Mouse (Mus musculus): ENCODE measurements around the gene Igbp1. TPM values are rescaled to one million over a fixed set of nuclear protein-coding genes. Genes with fewer than 3 reads are reported as not detected.

The Igbp1 gene
- 36.2 and 38.3 TPM in 2 replicates for polyA plus RNA-seq (2015; fragmentation: Nextera tagmentation; extraction: Ambion mirVana)

GRCm38 (mm10) chrX:100494068-100494978 is at the start of gene Igbp1:
Gene Igbp1 (plus strand): TSS chrX:100494291.
- Histone ChIP-seq H3K9me3 (replicated peaks) (no peaks in the 10 kb centered on the region), H3K4me1 (no peaks in the 10 kb centered on the region), H3K27me3 (peaks cover 4% of the 10 kb centered on the region; the same call in 1 of the 2 replicates), H3K27ac (replicated peaks) (peak within 1 kb of the TSS; percentile 70), H3K36me3 (no peaks in the 10 kb centered on the region), H3K9ac (peak within 1 kb of the TSS; percentile 41), H3K4me3 (replicated peaks) (peak within 1 kb of the TSS; percentile 57), H3K4me2 (replicated peaks) (peak within 1 kb of the TSS; percentile 54)
- 20% methylated on average over 32 of the region's 32 CpGs for WGBS
- ATAC-seq (ENCODE audit: insufficient number of reproducible peaks, low FRiP score, low TSS enrichment, low read depth): peak; percentile 91

DNA sequence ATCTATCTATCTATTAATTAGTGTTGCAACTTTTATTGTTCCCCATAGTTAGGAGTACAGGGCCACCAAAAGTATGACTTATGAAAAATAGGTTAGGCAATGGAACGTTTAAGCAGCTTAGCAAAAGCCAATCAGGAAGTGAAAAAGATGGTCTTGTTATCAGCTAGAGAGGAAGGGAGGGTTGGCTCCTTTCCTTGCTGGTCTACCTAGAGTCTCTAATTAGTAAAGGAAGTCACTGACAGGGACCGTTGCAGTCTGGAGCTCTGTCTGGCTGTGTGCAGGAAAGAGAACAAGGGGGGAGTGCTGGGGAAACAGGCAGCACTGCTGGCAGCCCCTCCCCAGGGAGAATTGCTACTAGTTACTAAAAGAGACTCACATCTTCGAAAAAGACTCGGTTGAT is 26.0 kb upstream of the Igbp1 start:
- Histone ChIP-seq H3K4me1 (no peaks in the 10 kb centered on the region), H3K36me3 (no peaks in the 10 kb centered on the region), H3K4me3 (replicated peaks) (no peak overlapping the region), H3K4me2 (replicated peaks) (no peak overlapping the region), H3K27me3 (0 out of 2 replicates have a peak, but pooled peaks cover 4% of the 10 kb centered on the region), H3K9ac (no peak overlapping the region), H3K9me3 (replicated peaks) (no peaks in the 10 kb centered on the region), H3K27ac (replicated peaks) (no peak overlapping the region)
- WGBS: 62% methylated on average over 4 of the region's 4 CpGs
- ATAC-seq (ENCODE audit: insufficient number of reproducible peaks, low FRiP score, low TSS enrichment, low read depth): no peak

GRCm38 (mm10) chrX:100470126-100470525 is 24.0 kb upstream of the Igbp1 start:
- 79% methylated on average over 3 of the region's 3 CpGs for WGBS
- no peaks in the 10 kb centered on the region for H3K4me1 ChIP-seq
- no peak overlapping the region for H3K9ac ChIP-seq
- 0 out of 2 replicates have a peak, but pooled peaks cover 7% of the 10 kb centered on the region for H3K27me3 ChIP-seq
- no peak overlapping the region for H3K4me2 ChIP-seq (replicated peaks)
- H3K4me3 ChIP-seq (replicated peaks): no peak overlapping the region
- ATAC-seq (ENCODE audit: insufficient number of reproducible peaks, low FRiP score, low TSS enrichment, low read depth): no peak
- H3K27ac ChIP-seq (replicated peaks): no peak overlapping the region
- H3K36me3 ChIP-seq: no peaks in the 10 kb centered on the region
- H3K9me3 ChIP-seq (replicated peaks): no peaks in the 10 kb centered on the region

DNA sequence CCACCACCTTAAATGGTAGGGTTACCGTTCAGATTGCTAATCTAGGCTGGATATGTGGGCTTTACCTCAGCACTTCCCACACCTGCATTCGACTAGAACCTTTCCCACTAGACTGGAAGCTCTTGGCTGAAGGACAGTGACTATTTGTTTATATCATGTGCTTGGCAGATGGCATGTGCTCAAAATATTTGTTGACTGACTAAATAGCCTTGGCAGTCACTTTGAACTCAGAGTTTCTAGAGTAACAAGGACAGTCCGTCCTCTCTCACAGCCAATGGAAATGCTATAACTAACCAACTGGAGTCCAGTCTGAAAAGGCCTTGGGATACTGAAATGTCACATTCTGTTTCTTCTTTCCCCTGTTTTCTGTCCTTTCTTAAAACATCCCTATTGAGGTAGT is 22.6 kb upstream of the Igbp1 start:
- ATAC-seq (ENCODE audit: insufficient number of reproducible peaks, low FRiP score, low TSS enrichment, low read depth): no peak
- Histone ChIP-seq H3K27me3 (peaks cover 9% of the 10 kb centered on the region; the same call in 1 of the 2 replicates), H3K36me3 (no peaks in the 10 kb centered on the region), H3K27ac (replicated peaks) (no peak overlapping the region), H3K9ac (no peak overlapping the region), H3K4me1 (no peaks in the 10 kb centered on the region), H3K4me3 (replicated peaks) (no peak overlapping the region), H3K9me3 (replicated peaks) (no peaks in the 10 kb centered on the region), H3K4me2 (replicated peaks) (no peak overlapping the region)
- WGBS: 71% methylated on average over 3 of the region's 3 CpGs

DNA sequence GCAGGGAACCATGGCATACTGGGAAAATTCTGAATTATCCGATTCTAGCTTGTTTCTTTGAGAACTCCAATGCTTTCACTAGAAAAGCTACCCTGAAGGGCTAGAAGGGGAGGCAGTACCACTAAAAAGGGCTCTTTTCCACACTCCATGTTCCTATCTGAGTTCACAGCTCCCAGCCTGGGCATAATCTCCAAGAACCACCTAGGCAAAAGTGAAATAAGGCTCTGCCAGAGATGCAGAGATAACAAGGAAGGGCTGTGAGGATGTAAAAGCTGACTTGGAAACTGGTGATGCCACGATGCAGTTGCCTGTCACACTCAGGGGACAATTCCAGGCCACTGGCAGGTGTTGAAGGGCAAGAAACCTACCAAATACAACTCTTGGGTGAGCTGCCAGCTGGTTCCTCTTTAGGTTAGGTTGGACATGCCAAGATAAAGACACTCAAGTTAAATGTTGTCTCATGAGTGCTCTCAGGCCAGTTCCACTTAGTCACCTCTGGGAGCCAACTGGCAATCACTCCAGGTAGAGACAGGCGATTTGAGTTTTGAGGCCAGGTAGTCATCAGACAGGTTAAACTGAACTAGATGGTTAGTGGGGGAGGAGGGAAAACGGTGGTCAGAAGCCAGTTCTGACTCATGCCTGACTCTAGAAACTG is 18.4 kb upstream of the Igbp1 start:
- no peak for ATAC-seq (ENCODE audit: insufficient number of reproducible peaks, low FRiP score, low TSS enrichment, low read depth)
- no peaks in the 10 kb centered on the region for H3K36me3 ChIP-seq
- no peak overlapping the region for H3K9ac ChIP-seq
- no peak overlapping the region for H3K27ac ChIP-seq (replicated peaks)
- H3K4me2 ChIP-seq (replicated peaks): no peak overlapping the region
- H3K4me1 ChIP-seq: no peaks in the 10 kb centered on the region
- peaks cover 8% of the 10 kb centered on the region; the same call in 1 of the 2 replicates for H3K27me3 ChIP-seq
- WGBS: 68% methylated on average over 4 of the region's 4 CpGs
- H3K9me3 ChIP-seq (replicated peaks): no peaks in the 10 kb centered on the region
- no peak overlapping the region for H3K4me3 ChIP-seq (replicated peaks)

DNA sequence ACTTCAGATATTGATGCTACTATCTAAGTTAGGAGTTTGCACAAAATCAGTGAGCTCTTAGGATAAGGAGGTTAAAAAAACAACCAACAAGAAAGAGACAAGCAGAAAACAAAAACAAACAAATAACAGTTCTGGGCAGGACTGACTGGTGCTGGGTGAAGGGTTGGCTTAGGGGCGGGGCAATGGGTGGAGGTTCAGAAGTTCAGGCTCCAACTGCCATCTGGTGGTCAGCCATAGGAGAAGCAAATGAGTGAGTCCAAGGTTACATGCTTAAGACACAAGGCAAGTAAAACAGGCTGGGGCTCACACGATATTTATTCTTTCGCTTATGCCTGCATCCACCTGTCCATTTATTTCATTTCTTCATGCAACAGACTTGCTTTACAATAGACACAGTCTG is 13.8 kb upstream of the Igbp1 start:
- H3K27me3 ChIP-seq: peaks cover 5% of the 10 kb centered on the region; the same call in 1 of the 2 replicates
- H3K4me2 ChIP-seq (replicated peaks): no peak overlapping the region
- no peak overlapping the region for H3K4me3 ChIP-seq (replicated peaks)
- H3K27ac ChIP-seq (replicated peaks): no peak overlapping the region
- no peaks in the 10 kb centered on the region for H3K36me3 ChIP-seq
- H3K4me1 ChIP-seq: no peaks in the 10 kb centered on the region
- no peak for ATAC-seq (ENCODE audit: insufficient number of reproducible peaks, low FRiP score, low TSS enrichment, low read depth)
- 32% methylated on average over 3 of the region's 3 CpGs for WGBS
- H3K9ac ChIP-seq: no peak overlapping the region
- no peaks in the 10 kb centered on the region for H3K9me3 ChIP-seq (replicated peaks)

DNA sequence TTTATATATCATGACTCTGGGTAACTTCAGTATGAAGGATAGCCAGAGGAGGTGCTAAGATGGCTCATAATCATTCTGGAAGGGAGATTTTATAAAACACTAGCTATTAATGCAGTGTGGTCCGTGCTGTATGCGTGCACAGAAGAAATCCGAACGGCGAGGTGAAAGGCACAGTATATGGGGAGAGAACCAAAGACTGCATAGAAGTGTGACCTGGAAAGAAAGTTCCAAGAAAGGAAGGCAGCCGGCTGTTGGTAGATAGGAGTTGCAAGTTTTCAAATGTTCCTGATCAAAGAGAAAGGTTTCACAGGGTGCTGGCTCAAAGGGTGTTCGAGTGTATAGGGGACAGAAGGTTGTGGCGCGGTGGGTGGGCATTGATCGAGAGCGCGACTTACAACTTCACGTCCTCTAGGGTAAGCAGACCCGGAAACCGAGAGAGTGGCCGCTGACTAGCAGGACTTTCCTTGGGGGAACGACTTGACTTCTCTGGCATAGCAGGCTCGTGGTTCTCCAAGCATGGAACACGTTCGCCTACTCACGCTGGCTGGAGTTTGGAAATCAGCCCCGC is 507 bp upstream of the Igbp1 start:
- ATAC-seq (ENCODE audit: insufficient number of reproducible peaks, low FRiP score, low TSS enrichment, low read depth): 0 out of 2 replicates have a peak, but pooled peaks have one; percentile 15
- Histone ChIP-seq H3K4me2 (replicated peaks) (peak overlapping the region; percentile 54), H3K9me3 (replicated peaks) (no peaks in the 10 kb centered on the region), H3K4me3 (replicated peaks) (peak overlapping the region; percentile 57), H3K36me3 (no peaks in the 10 kb centered on the region), H3K27me3 (peaks cover 7% of the 10 kb centered on the region; the same call in 1 of the 2 replicates), H3K9ac (no peak overlapping the region), H3K27ac (replicated peaks) (no peak overlapping the region), H3K4me1 (no peaks in the 10 kb centered on the region)
- WGBS: 21% methylated on average over 22 of the region's 22 CpGs

GRCm38 (mm10) chrX:100504175-100504851 is 10.2 kb downstream of the Igbp1 start:
- ATAC-seq (ENCODE audit: insufficient number of reproducible peaks, low FRiP score, low TSS enrichment, low read depth): no peak
- Histone ChIP-seq H3K27ac (replicated peaks) (no peak overlapping the region), H3K9ac (no peak overlapping the region), H3K4me2 (replicated peaks) (no peak overlapping the region), H3K9me3 (replicated peaks) (no peaks in the 10 kb centered on the region), H3K36me3 (0 out of 2 replicates have a peak, but pooled peaks cover 4% of the 10 kb centered on the region), H3K4me1 (no peaks in the 10 kb centered on the region), H3K4me3 (replicated peaks) (no peak overlapping the region), H3K27me3 (no peaks in the 10 kb centered on the region)
- 85% methylated on average over 5 of the region's 5 CpGs for WGBS

- Histone ChIP-seq H3K9ac (no peak overlapping the region), H3K4me2 (replicated peaks) (no peak overlapping the region), H3K27me3 (no peaks in the 10 kb centered on the region), H3K4me1 (no peaks in the 10 kb centered on the region), H3K9me3 (replicated peaks) (no peaks in the 10 kb centered on the region), H3K36me3 (0 out of 2 replicates have a peak, but pooled peaks cover 4% of the 10 kb centered on the region), H3K4me3 (replicated peaks) (no peak overlapping the region), H3K27ac (replicated peaks) (no peak overlapping the region)
- no peak for ATAC-seq (ENCODE audit: insufficient number of reproducible peaks, low FRiP score, low TSS enrichment, low read depth)
- WGBS: 88% methylated on average over 4 of the region's 4 CpGs
Measured at GRCm38 (mm10) chrX:100508164-100508563, 14.1 kb downstream of the Igbp1 start.

DNA sequence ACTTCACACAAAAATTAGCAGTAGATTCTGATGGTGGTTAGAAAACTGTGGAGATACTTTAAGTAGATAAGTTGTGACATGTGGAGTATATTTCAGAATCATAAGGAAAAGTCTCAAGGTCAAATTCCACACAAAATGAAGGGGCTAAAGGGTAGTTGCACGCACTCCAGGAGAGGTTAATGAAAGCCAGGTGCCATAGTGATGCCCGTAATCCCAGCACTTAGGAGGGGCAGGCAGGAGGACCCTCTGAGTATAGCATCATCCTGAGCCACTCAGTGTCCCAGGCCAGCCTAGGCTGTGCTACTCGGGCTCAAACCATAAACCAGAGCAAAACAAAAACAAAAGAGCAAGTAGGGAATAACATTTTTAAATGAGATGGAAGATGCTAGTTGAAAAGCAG is 15.8 kb downstream of the Igbp1 start:
- no peak overlapping the region for H3K4me2 ChIP-seq (replicated peaks)
- H3K27me3 ChIP-seq: no peaks in the 10 kb centered on the region
- no peak for ATAC-seq (ENCODE audit: insufficient number of reproducible peaks, low FRiP score, low TSS enrichment, low read depth)
- H3K9me3 ChIP-seq (replicated peaks): no peaks in the 10 kb centered on the region
- 0 out of 2 replicates have a peak, but pooled peaks cover 4% of the 10 kb centered on the region for H3K36me3 ChIP-seq
- H3K4me1 ChIP-seq: no peaks in the 10 kb centered on the region
- H3K9ac ChIP-seq: no peak overlapping the region
- no peak overlapping the region for H3K27ac ChIP-seq (replicated peaks)
- WGBS: 54% methylated on average over 3 of the region's 3 CpGs
- no peak overlapping the region for H3K4me3 ChIP-seq (replicated peaks)
